Mouse (Mus musculus) limb, embryonic 11.5 days (tissue): ENCODE data around the gene Higd1c. TPM values are rescaled to one million over a fixed set of nuclear protein-coding genes. Genes with fewer than 3 reads are reported as not detected.
A peak's percentile ranks its signal among the peaks of the same experiment; 100 is the strongest.
"Not testable (repeated sequence)": the region's sequence is repeated elsewhere in the genome, so short reads cannot be mapped to it uniquely, and the experiment has no call there.

Experiments
- ATAC-seq: fragments of 200-750 bp; cut with Nextera tagmentation; 2 replicates; pipeline ENCODE4 v1.8.0; 2017; ENCODE audit warnings: low read depth; ENCODE audit not compliant: insufficient number of reproducible peaks, low FRiP score, low TSS enrichment
- DNase-seq: peaks from one replicate; pipeline ENCODE4 v3.0.0-alpha.2; 2015; ENCODE audit warnings: low spot score
- H3K27ac ChIP-seq: fragments of 300-500 bp; sonication (generic); replicated peaks from 2 replicates; pipeline ENCODE4 v1.5.1; 2014; ENCODE audit warnings: low read depth, mild to moderate bottlenecking, low read length
- H3K27me3 ChIP-seq: fragments of 300-500 bp; sonication (generic); 2 replicates; pipeline ENCODE4 v1.6.1; 2014; ENCODE audit warnings: mild to moderate bottlenecking, low read length, mixed read lengths; ENCODE audit not compliant: control insufficient read depth, insufficient read depth
- H3K36me3 ChIP-seq: fragments of 300-500 bp; sonication (generic); 2 replicates; pipeline ENCODE4 v1.6.1; 2014; ENCODE audit warnings: mild to moderate bottlenecking, low read length, moderate library complexity, mixed read lengths; ENCODE audit not compliant: control insufficient read depth, insufficient read depth
- H3K4me1 ChIP-seq: fragments of 300-500 bp; sonication (generic); 2 replicates; pipeline ENCODE4 v1.6.1; 2014; ENCODE audit warnings: low read length, mixed read lengths; ENCODE audit not compliant: control insufficient read depth, insufficient read depth
- H3K4me2 ChIP-seq: fragments of 300-500 bp; sonication (generic); 2 replicates; pipeline ENCODE4 v1.6.1; 2014; ENCODE audit warnings: low read depth, mild to moderate bottlenecking, moderate library complexity; ENCODE audit not compliant: severe bottlenecking
- H3K4me3 ChIP-seq: fragments of 300-500 bp; sonication (generic); 2 replicates; pipeline ENCODE4 v1.5.1; 2014; ENCODE audit warnings: low read depth, low read length
- H3K9ac ChIP-seq: fragments of 300-500 bp; sonication (generic); 2 replicates; pipeline ENCODE4 v1.6.1; 2014; ENCODE audit warnings: mild to moderate bottlenecking, low read length
- H3K9me3 ChIP-seq: fragments of 300-500 bp; sonication (generic); 2 replicates; pipeline ENCODE4 v1.6.1; 2016; ENCODE audit warnings: low read length; ENCODE audit not compliant: control insufficient read depth
- WGBS: fragments of 180-500 bp; shearing (Covaris S2); extraction: QIAGEN DNeasy Blood & Tissue Kit; methylation state at CpG from one replicate; pipeline ENCODE4 v1.1.7; 2014; 5-methylcytosine and 5-hydroxymethylcytosine counted together
- polyA plus RNA-seq: library from polyadenylated mRNA; unstranded; fragments of >200 nt; fragmentation: Nextera tagmentation; extraction: Ambion mirVana; gene quantifications from 2 replicates; pipeline ENCODE4 v1.2.1, GENCODE M21; 2014

Higd1c gene
- polyA plus RNA-seq, 1 experiment from 2014 or later: not detected

GRCm38 (mm10) chr15:100346761-100347160 lies 17.6 kb upstream of the Higd1c start:
- no peaks in the 10 kb centered on the region for H3K4me1 ChIP-seq
- no peak for ATAC-seq

GRCm38 (mm10) chr15:100349496-100349895 lies 14.8 kb upstream of the Higd1c start:
- H3K4me3 ChIP-seq: no peak overlapping the region
- no peaks in the 10 kb centered on the region for H3K27me3 ChIP-seq
- no peaks in the 10 kb centered on the region for H3K36me3 ChIP-seq
- WGBS: 36% methylated on average over 2 of the region's 2 CpGs
- H3K4me2 ChIP-seq: no peak overlapping the region
- no peak overlapping the region for H3K9ac ChIP-seq
- no peak overlapping the region for H3K27ac ChIP-seq
- H3K4me1 ChIP-seq: no peaks in the 10 kb centered on the region
- DNase-seq (no peak), ATAC-seq (no peak)
- no peaks in the 10 kb centered on the region for H3K9me3 ChIP-seq

More at GRCm38 (mm10) chr15:100346761-100347160, 17.6 kb upstream of the Higd1c start:
- Histone ChIP-seq H3K9me3 (no peaks in the 10 kb centered on the region), H3K36me3 (no peaks in the 10 kb centered on the region), H3K4me3 (no peak overlapping the region), H3K4me2 (no peak overlapping the region), H3K9ac (no peak overlapping the region), H3K27me3 (no peaks in the 10 kb centered on the region), H3K27ac (no peak overlapping the region; the same call in 1 of the 2 replicates)
- no peak for DNase-seq
- WGBS: 79% methylated on average over 14 of the region's 14 CpGs

DNA sequence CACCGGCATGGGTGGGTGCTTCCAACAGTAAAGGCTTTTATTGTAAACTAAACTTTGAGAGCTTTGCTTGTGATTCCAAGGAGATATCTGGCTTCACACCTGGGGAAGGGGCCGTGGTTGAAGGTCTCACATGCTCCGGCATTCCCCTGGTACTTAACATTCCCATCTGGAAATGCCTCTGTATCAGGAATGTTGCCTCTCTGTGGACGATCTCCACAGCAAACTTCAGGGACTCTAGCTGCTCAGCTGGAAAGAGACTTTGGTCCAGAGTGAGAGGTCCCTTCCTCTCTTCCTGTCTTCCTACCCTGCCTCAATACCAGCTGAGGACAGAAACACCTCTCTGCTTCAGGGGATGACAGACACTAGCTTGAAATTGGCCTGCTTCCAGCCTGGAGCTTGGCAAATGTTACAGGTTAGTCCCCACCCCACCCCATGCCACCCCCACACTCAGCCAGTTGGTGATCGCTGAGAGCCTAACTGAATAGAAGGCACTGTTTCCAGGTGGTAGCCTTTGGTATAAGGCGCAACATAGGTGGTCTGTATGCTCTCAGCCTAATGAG lies 12.8 kb upstream of the Higd1c start:
- no peak overlapping the region for H3K27ac ChIP-seq
- no peaks in the 10 kb centered on the region for H3K36me3 ChIP-seq
- no peaks in the 10 kb centered on the region for H3K27me3 ChIP-seq
- H3K9me3 ChIP-seq: no peaks in the 10 kb centered on the region
- no peaks in the 10 kb centered on the region for H3K4me1 ChIP-seq
- H3K9ac ChIP-seq: no peak overlapping the region
- WGBS: 63% methylated on average over 6 of the region's 6 CpGs
- H3K4me2 ChIP-seq: no peak overlapping the region
- H3K4me3 ChIP-seq: no peak overlapping the region
- no peak for DNase-seq
- no peak for ATAC-seq

DNA sequence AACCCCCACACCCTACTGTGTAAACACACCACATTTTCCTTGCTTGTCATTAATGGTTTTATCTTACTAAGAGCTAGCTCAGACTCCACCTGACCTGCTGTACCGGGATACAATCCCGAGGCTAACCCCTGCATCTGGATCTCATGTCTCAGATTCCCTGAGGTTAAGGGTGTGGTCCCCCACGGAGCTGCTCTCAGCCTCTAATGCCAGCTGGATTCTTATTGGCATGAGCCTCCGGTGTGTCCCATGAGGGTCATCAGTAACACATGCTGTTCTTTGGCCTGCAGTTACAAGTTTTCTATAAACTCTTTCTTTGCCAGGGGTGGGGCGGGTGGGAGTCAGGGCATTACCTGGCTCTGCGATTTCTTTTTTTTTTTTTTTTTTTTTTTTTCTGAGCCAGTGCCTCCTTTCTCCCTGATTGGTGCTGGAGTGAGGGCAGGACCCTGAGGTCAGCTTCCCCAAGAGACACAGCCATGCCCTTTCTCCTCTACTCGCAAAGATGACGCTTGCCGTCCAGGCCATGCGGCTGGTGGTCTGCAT lies 11.6 kb upstream of the Higd1c start, which contains the start of the genes Methig1 and Mettl7a2:
Gene Methig1 (plus strand): TSS at position 439 of the 540 bp plus-strand sequence.
Gene Mettl7a2 (plus strand): TSS at position 490 of the 540 bp plus-strand sequence.
- no peak within 1 kb of the TSS for H3K27ac ChIP-seq
- H3K9me3 ChIP-seq: no peaks in the 10 kb centered on the region
- no peak for ATAC-seq
- H3K4me2 ChIP-seq: no peak within 1 kb of the TSS
- 81% methylated on average over 10 of the region's 10 CpGs for WGBS
- H3K9ac ChIP-seq: no peak within 1 kb of the TSS
- no peak for DNase-seq
- no peaks in the 10 kb centered on the region for H3K4me1 ChIP-seq
- H3K4me3 ChIP-seq: no peak within 1 kb of the TSS
- H3K36me3 ChIP-seq: no peaks in the 10 kb centered on the region
- no peaks in the 10 kb centered on the region for H3K27me3 ChIP-seq

- H3K27me3 ChIP-seq, H3K4me2 ChIP-seq, H3K27ac ChIP-seq, H3K9ac ChIP-seq, H3K36me3 ChIP-seq, H3K9me3 ChIP-seq, DNase-seq, H3K4me1 ChIP-seq, ATAC-seq, H3K4me3 ChIP-seq: not testable (repeated sequence)
- WGBS: 97% methylated on average over 11 of the region's 22 CpGs
These were observed 10.9 kb upstream of the Higd1c start for GRCm38 (mm10) chr15:100353399-100353798.

GRCm38 (mm10) chr15:100355876-100356275 lies 8.5 kb upstream of the Higd1c start:
- Histone ChIP-seq H3K9me3 (no peaks in the 10 kb centered on the region), H3K4me2 (no peak overlapping the region), H3K4me3 (no peak overlapping the region), H3K4me1 (no peaks in the 10 kb centered on the region), H3K9ac (no peak overlapping the region), H3K27me3 (no peaks in the 10 kb centered on the region), H3K27ac (no peak overlapping the region), H3K36me3 (no peaks in the 10 kb centered on the region)
- WGBS: 40% methylated on average over 5 of the region's 5 CpGs
- DNase-seq: no peak
- ATAC-seq: no peak

- H3K27ac ChIP-seq, H3K4me3 ChIP-seq, H3K36me3 ChIP-seq, H3K27me3 ChIP-seq, H3K9ac ChIP-seq, H3K4me2 ChIP-seq, ATAC-seq, H3K4me1 ChIP-seq, DNase-seq, H3K9me3 ChIP-seq: not testable (repeated sequence)
- 8% methylated on average over 8 of the region's 9 CpGs for WGBS
These were observed 1.6 kb downstream of the Higd1c start for GRCm38 (mm10) chr15:100365967-100366366.

DNA sequence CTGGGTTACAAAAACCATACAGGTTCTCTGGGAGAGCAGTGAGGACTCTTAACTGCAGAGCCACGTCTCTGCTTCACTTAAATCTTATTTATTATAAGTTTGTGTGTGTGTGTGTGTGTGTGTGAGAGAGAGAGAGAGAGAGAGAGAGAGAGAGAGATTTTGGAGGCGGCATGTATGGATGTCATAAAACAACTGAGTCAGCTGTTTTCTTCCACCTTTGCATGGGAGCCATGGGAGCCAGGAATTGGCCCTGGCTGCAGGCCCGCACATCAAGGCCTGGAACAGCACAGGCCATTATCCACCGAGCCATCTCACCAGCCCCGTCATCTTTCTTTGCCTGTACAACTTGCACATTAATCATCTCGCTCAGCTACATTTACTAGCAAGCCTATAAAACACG lies 2.8 kb downstream of the Higd1c start:
- Histone ChIP-seq H3K4me2 (no peak overlapping the region), H3K4me3 (no peak overlapping the region), H3K36me3 (no peaks in the 10 kb centered on the region), H3K9ac (no peak overlapping the region), H3K27ac (no peak overlapping the region), H3K4me1 (no peaks in the 10 kb centered on the region), H3K27me3 (no peaks in the 10 kb centered on the region), H3K9me3 (0 out of 2 replicates have a peak, but pooled peaks cover 3% of the 10 kb centered on the region)
- no peak for ATAC-seq
- DNase-seq: no peak
- 50% methylated on average over 7 of the region's 7 CpGs for WGBS

GRCm38 (mm10) chr15:100375066-100375465 lies 10.7 kb downstream of the Higd1c start:
- H3K27me3 ChIP-seq: no peaks in the 10 kb centered on the region
- no peaks in the 10 kb centered on the region for H3K9me3 ChIP-seq
- peak; percentile 80 for DNase-seq
- WGBS: 34% methylated on average over 5 of the region's 5 CpGs
- ATAC-seq: no peak
- H3K4me1 ChIP-seq: no peaks in the 10 kb centered on the region
- H3K9ac ChIP-seq: no peak overlapping the region
- H3K4me2 ChIP-seq: no peak overlapping the region
- H3K4me3 ChIP-seq: no peak overlapping the region
- no peak overlapping the region for H3K27ac ChIP-seq
- no peaks in the 10 kb centered on the region for H3K36me3 ChIP-seq
